Mouse (Mus musculus) bone marrow, adult 2 months (tissue): Measurements from ENCODE around the gene Sh2d6. TPM values are rescaled to one million over a fixed set of nuclear protein-coding genes. Genes with fewer than 3 reads are reported as not detected.

Experiments used
- H3K27ac ChIP-seq: fragments of 200-500 bp; 2 replicates; pipeline ENCODE4 v1.5.1; 2012; ENCODE audit warnings: low read depth, mild to moderate bottlenecking, control low read depth, inconsistent platforms, low read length; ENCODE audit not compliant: control insufficient read depth, poor library complexity, insufficient read depth
- H3K4me1 ChIP-seq: fragments of 200-500 bp; 2 replicates; pipeline ENCODE4 v1.6.1; 2011; ENCODE audit warnings: low read length; ENCODE audit not compliant: control insufficient read depth, insufficient read depth
- H3K4me3 ChIP-seq: fragments of 200-500 bp; replicated peaks from 2 replicates; pipeline ENCODE3; 2011; ENCODE audit warnings: mild to moderate bottlenecking, low read depth, low read length, control low read depth; ENCODE audit not compliant: control insufficient read depth
- CTCF ChIP-seq: fragments of 200-500 bp; IDR thresholded peaks from 2 replicates; pipeline ENCODE4 v1.5.1; 2011; ENCODE audit warnings: low read length, control low read depth; ENCODE audit not compliant: control insufficient read depth, insufficient read depth
- POLR2A ChIP-seq: fragments of 200-500 bp; IDR thresholded peaks from 2 replicates; pipeline ENCODE4 v1.6.1; 2011; ENCODE audit warnings: low read depth, mild to moderate bottlenecking, control low read depth, low read length, borderline replicate concordance; ENCODE audit not compliant: control insufficient read depth
- WGBS: fragments of 180-500 bp; shearing (Covaris S2); methylation state at CpG from one replicate; pipeline ENCODE4 v1.1.7; 2018; 5-methylcytosine and 5-hydroxymethylcytosine counted together
- polyA plus RNA-seq: library from polyadenylated mRNA; stranded (reverse); fragments of >200 nt; gene quantifications from 2 replicates; pipeline ENCODE4 v1.2.4, GENCODE M21; 2011; ENCODE audit warnings: low replicate concordance; ENCODE audit not compliant: missing spikeins, insufficient read depth, insufficient read length

Sh2d6 gene
- polyA plus RNA-seq = not detected in 2 replicates

GRCm38 (mm10) chr6:72521607-72522006 lies at the start of gene Sh2d6:
TSS of gene Sh2d6 (minus strand) at chr6:72521707.
- TF ChIP-seq CTCF (no peak), POLR2A (no peak)
- WGBS = 85% methylated on average over 5 of the region's 5 CpGs
- Histone ChIP-seq H3K4me1 (no peaks in the 10 kb centered on the region), H3K27ac (no peak within 1 kb of the TSS), H3K4me3 (no peak within 1 kb of the TSS)

GRCm38 (mm10) chr6:72570644-72571397 lies 49.3 kb upstream of the Sh2d6 start:
- no peaks in the 10 kb centered on the region for H3K4me1 ChIP-seq
- WGBS = 88% methylated on average over 10 of the region's 10 CpGs
- no peak overlapping the region for H3K4me3 ChIP-seq
- TF ChIP-seq CTCF (no peak), POLR2A (no peak)
- H3K27ac ChIP-seq = no peak overlapping the region

DNA sequence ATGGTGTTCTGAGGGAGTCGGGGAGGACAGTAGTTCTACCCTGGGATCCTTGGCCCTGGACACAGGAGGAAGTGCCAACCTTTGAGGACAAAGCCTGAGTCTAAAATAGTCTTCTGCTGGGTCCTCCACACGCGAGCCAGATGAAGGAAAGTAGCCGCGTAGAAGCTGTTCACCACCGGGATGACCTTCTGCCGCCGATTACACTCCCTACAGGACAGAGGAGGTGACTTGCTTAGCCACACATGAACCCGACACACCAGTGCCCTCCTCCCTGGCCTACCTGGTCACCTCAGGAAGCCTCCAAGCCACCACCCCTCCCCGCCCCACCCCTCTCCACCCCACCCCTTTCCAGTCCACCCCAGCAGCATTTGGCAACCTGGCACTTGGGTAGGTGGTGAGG lies 47.2 kb upstream of the Sh2d6 start:
- Histone ChIP-seq H3K4me1 (no peaks in the 10 kb centered on the region), H3K4me3 (no peak overlapping the region), H3K27ac (no peak overlapping the region)
- TF ChIP-seq POLR2A (no peak), CTCF (no peak)
- 88% methylated on average over 10 of the region's 10 CpGs for WGBS

DNA sequence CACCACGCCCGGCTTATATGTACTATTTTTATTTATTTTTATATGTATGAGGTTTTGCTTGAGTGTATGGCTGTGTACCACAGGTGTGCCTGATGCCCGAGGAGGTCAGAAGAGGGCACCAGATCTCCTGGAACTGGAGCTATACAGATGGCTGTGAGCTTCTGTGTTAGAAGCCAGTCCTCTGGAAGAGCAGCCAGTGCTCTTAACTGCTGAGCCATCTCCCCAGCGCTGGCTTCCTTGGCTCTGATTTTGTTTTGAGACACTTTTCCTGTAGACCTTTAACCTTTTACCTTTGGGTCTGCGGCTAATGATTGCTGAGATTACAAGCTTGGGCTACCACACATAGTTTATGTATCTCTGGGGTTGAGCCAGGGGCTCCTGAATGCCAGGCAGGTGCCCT lies 46.0 kb upstream of the Sh2d6 start:
- WGBS = 84% methylated on average over 5 of the region's 5 CpGs
- H3K27ac ChIP-seq = no peak overlapping the region
- no peaks in the 10 kb centered on the region for H3K4me1 ChIP-seq
- H3K4me3 ChIP-seq = no peak overlapping the region
- TF ChIP-seq POLR2A = no peak
- TF ChIP-seq CTCF = no peak

DNA sequence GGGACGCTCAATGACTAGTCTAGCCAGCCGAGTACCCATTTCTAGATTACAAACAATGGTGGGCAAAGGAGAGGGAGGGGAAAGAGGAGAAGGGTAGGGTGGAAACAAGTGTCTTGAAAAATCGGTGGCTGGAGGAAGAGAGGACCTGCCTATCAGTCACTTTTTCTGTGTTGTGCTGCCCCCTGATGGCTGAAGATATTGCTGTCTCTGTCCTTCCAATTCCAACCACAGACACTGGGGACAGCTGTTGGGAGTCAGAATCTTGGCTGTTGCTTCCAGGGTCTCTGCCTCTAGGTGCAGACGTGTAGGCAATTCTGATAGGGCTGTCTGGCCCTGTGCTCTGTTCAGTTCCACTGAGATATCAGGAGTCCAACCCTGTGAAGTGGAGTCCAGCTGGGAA lies 44.5 kb upstream of the Sh2d6 start:
- Histone ChIP-seq H3K4me1 (no peaks in the 10 kb centered on the region), H3K4me3 (no peak overlapping the region), H3K27ac (no peak overlapping the region)
- TF ChIP-seq POLR2A (no peak), CTCF (peak; percentile 84)
- WGBS = 8% methylated on average over 4 of the region's 4 CpGs

DNA sequence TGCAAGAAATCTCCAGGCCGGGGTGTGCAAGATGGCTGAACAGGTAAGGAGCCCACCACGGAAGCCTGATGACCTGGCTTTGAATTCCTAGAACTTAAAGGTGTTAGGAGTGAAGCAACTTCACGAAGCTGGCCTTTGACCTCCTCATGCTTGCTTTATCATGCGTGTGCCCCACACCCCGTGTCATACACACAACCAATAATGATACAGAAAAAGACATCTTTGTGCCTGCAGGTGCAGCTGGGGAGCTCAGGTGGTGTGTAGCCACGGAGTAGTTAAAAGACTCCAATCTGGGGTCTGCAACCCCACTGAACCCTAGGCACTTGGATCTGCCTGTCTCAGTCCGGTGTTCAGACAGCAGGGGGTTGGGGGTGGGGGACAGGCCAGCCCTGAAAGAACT lies 44.0 kb upstream of the Sh2d6 start:
- Histone ChIP-seq H3K4me1 (no peaks in the 10 kb centered on the region), H3K4me3 (no peak overlapping the region), H3K27ac (no peak overlapping the region)
- WGBS = 80% methylated on average over 7 of the region's 7 CpGs
- TF ChIP-seq POLR2A (no peak), CTCF (no peak)

DNA sequence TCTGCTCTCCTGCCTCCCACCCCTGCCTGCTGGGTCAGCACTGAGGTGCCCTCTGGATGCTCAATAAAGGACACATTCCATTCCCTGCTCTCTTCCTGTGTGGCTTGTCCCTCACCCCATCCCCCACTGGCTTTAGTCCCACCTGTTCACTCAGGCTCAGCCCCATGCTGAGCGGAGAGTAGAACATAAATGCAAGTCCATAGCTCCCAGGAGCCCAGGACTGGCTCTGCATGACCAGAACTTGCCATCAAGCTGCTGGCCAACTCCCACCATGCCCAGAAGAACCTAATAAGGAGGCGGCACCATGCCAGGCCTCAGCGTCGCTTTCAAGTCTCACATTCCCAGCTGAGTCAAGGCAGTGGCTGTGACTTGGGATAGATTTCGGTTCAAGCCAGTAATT lies 41.4 kb upstream of the Sh2d6 start:
- H3K4me3 ChIP-seq = no peak overlapping the region
- TF ChIP-seq CTCF = no peak
- TF ChIP-seq POLR2A = no peak
- H3K27ac ChIP-seq = no peak overlapping the region
- WGBS = 87% methylated on average over 5 of the region's 5 CpGs
- no peaks in the 10 kb centered on the region for H3K4me1 ChIP-seq

DNA sequence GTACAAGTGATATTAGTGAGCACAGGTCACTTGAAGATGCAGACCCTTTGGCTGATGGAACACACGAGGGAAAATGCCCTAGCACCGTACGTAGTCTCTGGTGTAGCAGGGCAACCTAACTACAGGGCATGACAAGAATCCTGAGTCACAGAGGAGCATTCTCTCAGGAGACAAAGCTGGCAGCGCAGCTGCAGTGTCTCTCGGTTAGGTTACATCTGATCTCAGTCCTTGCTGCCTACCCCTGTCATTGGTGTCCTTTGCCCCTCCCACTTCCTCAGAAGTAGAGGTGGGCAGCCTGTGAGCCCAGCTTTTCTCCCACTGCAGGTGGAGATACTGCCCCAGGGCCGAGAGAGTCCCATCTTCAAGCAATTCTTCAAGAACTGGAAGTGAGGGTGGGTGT lies 41.0 kb upstream of the Sh2d6 start:
- TF ChIP-seq CTCF (no peak), POLR2A (no peak)
- WGBS = 82% methylated on average over 6 of the region's 6 CpGs

More for the DNA sequence above, 41.0 kb upstream of the Sh2d6 start:
- H3K4me3 ChIP-seq = no peak overlapping the region
- no peaks in the 10 kb centered on the region for H3K4me1 ChIP-seq
- H3K27ac ChIP-seq = no peak overlapping the region
